Mouse (Mus musculus) gastrocnemius, postnatal 25 days (tissue): ENCODE data around the gene Gm32742. TPM values are rescaled to one million over a fixed set of nuclear protein-coding genes. Genes with fewer than 3 reads are reported as not detected.
"Not testable (repeated sequence)": the region's sequence is repeated elsewhere in the genome, so short reads cannot be mapped to it uniquely, and the experiment has no call there.

Source experiments
- DNase-seq: peaks from one replicate; pipeline ENCODE4 v3.0.0; 2022
- total RNA-seq, 2 experiments: library from RNA; stranded (reverse); gene quantifications; 1 replicate in 1 of 2; 2 replicates in 1 of 2; pipeline ENCODE4 v1.2.3; 2021

The Gm32742 gene
- total RNA-seq, 2 experiments from 2014 or later, result not detected

DNA sequence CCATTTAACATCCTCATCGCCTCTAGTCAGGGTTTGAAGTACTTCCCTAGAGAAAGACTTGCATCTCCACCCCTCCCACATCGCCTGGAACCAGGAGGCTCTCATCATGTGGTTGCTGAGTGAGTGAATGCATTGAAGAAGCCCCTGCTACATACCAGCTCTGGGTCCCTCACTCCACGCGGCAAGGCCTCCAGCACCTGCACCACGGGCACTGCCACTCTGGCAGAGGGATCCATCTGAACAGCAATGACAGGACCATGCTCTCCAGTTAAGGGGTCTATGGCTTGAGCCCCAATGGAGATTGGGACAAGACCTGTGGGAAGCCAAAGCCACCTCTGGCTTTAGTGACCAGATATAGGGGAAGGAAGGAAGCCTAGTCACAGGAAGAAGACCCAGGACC lies 18.0 kb downstream of the Gm32742 start:
- DNase-seq, result no peak

DNA sequence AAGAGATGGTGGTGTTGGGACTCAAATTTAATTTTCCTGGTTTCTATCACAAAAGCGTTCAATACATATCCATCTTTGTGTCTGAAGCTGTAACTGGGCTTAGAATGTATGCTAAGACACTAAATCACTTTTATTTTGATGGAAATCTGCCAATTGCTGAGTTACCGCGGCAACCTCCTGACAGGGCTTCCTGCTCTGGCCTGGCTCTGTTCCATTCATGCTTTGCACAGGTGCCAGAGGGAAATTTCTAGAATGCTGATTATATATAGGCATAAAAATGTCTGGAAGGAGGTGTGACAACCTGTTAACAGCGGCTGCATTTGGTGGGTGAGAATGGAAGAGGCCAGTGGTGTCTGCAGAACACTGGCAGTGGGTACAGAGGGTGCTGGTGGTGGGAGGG lies 18.8 kb downstream of the Gm32742 start:
- no peak for DNase-seq

GRCm38 (mm10) chr9:51144218-51144617 lies 21.1 kb downstream of the Gm32742 start:
- DNase-seq, result no peak

- DNase-seq, result no peak
Measured at GRCm38 (mm10) chr9:51143437-51143836, 21.9 kb downstream of the Gm32742 start.

GRCm38 (mm10) chr9:51140711-51141110 lies 24.6 kb downstream of the Gm32742 start:
- DNase-seq, result no peak

DNA sequence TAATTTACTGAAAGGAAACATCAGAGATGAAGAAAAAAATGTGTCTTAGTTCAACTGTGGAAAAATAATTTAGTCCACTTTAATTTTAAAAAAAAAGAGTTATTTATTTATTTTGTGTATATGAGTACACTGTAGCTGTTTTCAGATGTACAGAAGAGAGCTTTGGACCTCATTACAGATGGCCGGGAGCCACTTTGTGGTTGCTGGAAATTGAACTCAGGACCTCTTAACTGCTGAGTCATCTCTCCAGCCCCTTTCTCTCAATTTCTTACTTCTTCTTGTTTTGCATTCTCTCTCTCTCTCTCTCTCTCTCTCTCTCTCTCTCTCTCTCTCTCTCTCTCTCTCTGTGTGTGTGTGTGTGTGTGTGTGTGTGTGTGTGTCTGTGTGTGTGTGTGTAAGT lies 25.9 kb downstream of the Gm32742 start:
- DNase-seq, result not testable (repeated sequence)

GRCm38 (mm10) chr9:51138301-51138700 lies 27.0 kb downstream of the Gm32742 start:
- no peak for DNase-seq

- DNase-seq, result no peak
Measured at GRCm38 (mm10) chr9:51137836-51138235, 27.5 kb downstream of the Gm32742 start.

- DNase-seq, result no peak
Measured at GRCm38 (mm10) chr9:51137432-51137831, 27.9 kb downstream of the Gm32742 start.

- DNase-seq, result no peak
Measured at GRCm38 (mm10) chr9:51136985-51137384, 28.3 kb downstream of the Gm32742 start.

DNA sequence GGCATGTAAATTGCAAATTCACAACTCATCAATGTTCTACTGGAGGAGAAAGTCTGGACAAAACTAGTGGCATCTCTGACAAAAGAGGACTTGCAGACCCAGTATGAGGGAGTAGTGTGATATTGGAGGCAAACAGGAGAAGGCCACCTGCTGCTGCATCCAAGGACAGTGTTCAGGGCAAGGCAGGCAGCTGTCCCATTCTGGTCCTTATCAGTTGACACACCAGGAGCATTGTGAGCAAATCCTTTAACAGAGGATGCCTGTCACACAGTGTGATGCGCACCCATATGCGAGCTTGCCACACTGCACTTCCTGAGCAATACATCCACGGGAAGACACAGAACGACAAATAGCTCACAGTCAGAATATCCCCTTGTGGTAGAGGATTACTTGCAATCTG lies 50.5 kb downstream of the Gm32742 start:
- DNase-seq, result no peak

GRCm38 (mm10) chr9:51105751-51106150 lies 59.6 kb downstream of the Gm32742 start:
- no peak for DNase-seq

GRCm38 (mm10) chr9:51103808-51104514 lies 61.4 kb downstream of the Gm32742 start:
- peak; percentile 8 for DNase-seq

DNA sequence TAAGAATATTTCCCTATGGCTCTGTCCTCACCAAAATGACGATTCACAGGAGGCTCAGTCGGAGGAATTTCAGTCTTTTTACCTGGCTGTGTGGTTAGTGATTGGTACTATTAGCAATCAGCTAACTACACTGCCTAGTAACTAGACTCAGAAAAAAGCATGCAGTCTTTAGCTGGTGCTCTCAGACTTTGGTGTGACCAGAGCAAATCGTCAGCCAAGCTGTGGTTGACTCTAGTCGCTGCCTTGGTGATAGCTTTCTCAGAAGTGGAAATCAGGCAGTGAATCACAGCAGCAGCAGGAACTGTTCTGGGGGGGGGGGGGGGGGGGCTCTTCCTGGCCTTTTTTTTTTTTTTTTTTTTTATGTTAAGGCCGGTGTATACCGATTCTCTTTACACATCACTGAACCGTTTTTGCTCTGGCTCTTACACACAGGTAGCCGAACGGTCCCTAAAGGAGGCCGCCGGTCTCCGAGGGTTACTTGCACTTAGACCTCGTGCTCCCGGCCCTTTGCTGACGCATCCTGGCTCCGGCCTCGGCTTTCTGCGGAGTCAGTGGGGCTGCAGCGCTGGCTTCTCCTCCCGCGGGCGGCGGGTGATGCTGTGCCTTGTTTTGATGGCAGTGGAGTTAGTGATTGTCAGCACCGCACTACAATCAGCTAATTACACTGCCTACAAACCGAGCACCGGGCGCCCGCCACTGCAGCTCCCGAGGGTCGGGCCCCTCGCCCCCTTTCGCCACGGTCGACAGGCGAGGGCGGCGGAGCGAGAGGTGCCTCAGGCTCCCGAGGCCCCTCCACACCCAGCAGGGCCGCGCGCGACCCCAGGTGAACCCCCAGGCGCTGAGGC lies 62.1 kb downstream of the Gm32742 start:
- peak; percentile 27 for DNase-seq

- DNase-seq, result no peak
Measured at GRCm38 (mm10) chr9:51101756-51102425, 63.4 kb downstream of the Gm32742 start, which contains the start of gene 4833427G06Rik. Gene 4833427G06Rik (minus strand): TSS chr9:51102078.

GRCm38 (mm10) chr9:51096306-51096705 lies 69.0 kb downstream of the Gm32742 start:
- no peak for DNase-seq

- no peak for DNase-seq
Measured at GRCm38 (mm10) chr9:51093697-51094096, 71.6 kb downstream of the Gm32742 start.

DNA sequence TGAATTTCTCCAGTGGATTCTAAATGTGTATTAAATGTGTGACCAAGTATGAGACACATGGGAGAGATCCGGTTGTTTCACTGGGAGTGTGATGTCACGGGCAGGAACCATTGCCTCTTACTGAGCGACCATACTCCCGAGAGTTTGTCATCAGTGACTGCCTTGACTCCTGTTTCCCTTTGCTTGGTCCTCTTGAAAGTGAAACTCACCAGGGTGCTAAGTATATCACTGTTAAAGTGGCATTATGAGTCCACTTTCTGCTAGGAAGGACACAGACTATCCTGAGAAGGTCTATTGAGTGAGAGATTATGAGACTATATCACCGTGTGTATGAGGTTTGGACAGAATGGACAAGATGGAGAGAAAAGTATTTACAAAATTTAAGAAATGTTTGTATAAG lies 83.7 kb downstream of the Gm32742 start:
- no peak for DNase-seq
